Mouse (Mus musculus): ENCODE measurements around the gene Galt. TPM values are rescaled to one million over a fixed set of nuclear protein-coding genes. Genes with fewer than 3 reads are reported as not detected.
"Not testable (repeated sequence)": the region's sequence is repeated elsewhere in the genome, so short reads cannot be mapped to it uniquely, and the experiment has no call there.

Galt gene
- total RNA-seq, 1 experiment from 2014 or later = 47.6 TPM

DNA sequence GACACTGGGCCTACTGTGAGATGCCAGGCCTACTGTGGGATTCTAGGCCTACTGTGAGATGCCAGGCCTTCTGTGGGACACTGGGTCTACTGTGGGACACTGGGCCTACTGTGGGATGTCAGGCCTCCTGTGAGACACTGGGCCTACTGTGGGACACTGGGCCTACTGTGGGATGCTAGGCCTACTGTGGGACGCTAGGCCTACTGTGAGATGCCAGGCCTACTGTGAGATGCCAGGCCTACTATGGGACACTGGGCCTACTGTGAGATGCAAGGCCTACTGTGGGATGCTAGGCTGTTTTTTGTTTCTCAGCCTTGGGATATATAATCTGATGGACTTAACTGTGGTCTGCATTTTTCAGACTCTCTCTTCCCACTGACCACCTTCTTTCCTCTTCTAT, 20.8 kb downstream of the Galt start:
- DNase-seq = not testable (repeated sequence)

- DNase-seq = not testable (repeated sequence)
Measured at GRCm38 (mm10) chr4:41781271-41781670, 26.2 kb downstream of the Galt start.

DNA sequence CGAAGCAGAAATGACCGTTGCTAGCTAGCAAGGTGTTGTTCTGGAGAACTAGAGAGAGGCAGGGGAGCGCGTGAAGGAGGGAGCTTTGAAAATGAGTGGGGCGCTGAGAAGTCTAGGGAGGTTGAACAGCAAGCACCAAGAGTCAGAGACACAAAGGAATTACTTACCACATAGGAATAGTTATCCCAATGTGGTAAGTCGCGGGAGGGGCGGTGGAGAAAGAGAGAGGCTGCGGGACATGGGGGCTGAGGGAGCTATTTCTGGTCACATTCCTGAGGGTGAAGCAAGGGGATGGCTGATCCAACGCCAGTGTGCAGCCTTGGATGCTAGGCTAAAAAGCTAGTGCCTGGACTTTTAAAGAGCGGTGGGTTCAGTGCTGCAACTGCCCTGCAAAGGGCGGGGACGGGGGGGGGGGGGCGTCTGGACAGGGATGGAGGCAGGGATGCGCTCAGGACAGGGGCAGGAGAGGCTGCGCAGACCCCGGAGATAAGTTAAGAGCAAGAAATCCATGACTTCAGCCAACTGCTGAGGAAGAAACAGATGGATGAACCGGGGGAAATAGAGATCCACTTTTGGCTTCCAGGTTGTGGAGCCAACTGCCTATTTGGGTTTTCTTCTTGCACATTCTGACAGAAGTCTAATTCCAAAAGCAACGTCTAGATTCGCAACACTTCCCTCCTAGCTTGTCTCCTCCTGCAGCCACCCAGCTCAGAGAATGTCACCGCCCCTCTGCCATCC, 26.9 kb downstream of the Galt start:
- not testable (repeated sequence) for DNase-seq

- DNase-seq = not testable (repeated sequence)
Measured at GRCm38 (mm10) chr4:41782711-41783110, 27.7 kb downstream of the Galt start.

GRCm38 (mm10) chr4:41783197-41783596, 28.2 kb downstream of the Galt start:
- not testable (repeated sequence) for DNase-seq

Other genes with a start within 250 kb of the Galt start
- gene 1110017D15Rik, start 237.9 kb upstream of the Galt start, total RNA-seq (2021) = 0.82 TPM in 1 of 2 replicates, not detected in the other
- gene Fam219a, start 185.7 kb upstream of the Galt start, total RNA-seq (2021) = 15.0 and 20.0 TPM in 2 replicates
- gene Dnaic1, start 185.5 kb upstream of the Galt start, total RNA-seq (2021) = 0.30 TPM in 1 of 2 replicates, not detected in the other
- gene Enho, start 114.9 kb upstream of the Galt start, total RNA-seq (2021) = 2.0 and 3.9 TPM in 2 replicates
- gene Cntfr, start 58.1 kb upstream of the Galt start, total RNA-seq (2021) = 46.3 and 49.8 TPM in 2 replicates
- 56.7 and 83.4 TPM in 2 replicates for gene Il11ra1, start 55.2 kb upstream of the Galt start, total RNA-seq (2021)
- 34.5 and 36.2 TPM in 2 replicates for gene Rpp25l, start 41.7 kb upstream of the Galt start, total RNA-seq (2021)
- gene Dctn3, start 32.1 kb upstream of the Galt start, total RNA-seq (2021) = 108 and 120 TPM in 2 replicates
- not detected in 2 replicates for gene Arid3c, start 24.1 kb upstream of the Galt start, total RNA-seq (2021)
- gene Sigmar1, start 929 bp downstream of the Galt start, total RNA-seq (2021) = 84.5 and 86.8 TPM in 2 replicates
- 32.6 and 46.2 TPM in 2 replicates for gene Ccl27a, start 19.0 kb downstream of the Galt start, total RNA-seq (2021)
- not detected in 2 replicates for gene Gm21541, start 148.4 kb downstream of the Galt start, total RNA-seq (2021)
- gene Gm20878, start 186.3 kb downstream of the Galt start, total RNA-seq (2021) = 5.1 and 5.3 TPM in 2 replicates
- gene Fam205a4, start 210.8 kb downstream of the Galt start, total RNA-seq (2021) = 0.62 and 1.0 TPM in 2 replicates